Mouse (Mus musculus) kidney, postnatal 0 days (tissue): Measurements from ENCODE around the gene Neurod4. TPM values are rescaled to one million over a fixed set of nuclear protein-coding genes. Genes with fewer than 3 reads are reported as not detected.

Source experiments
- ATAC-seq: fragments of 200-750 bp; cut with Nextera tagmentation; replicated peaks from 2 replicates; pipeline ENCODE4 v1.8.0; 2017; ENCODE audit warnings: low read depth, moderate number of reproducible peaks, moderate TSS enrichment, moderate library complexity; ENCODE audit not compliant: low FRiP score
- DNase-seq: peaks from one replicate; pipeline ENCODE4 v3.0.0-alpha.2; 2016; ENCODE audit warnings: low spot score
- H3K27ac ChIP-seq: fragments of 300-500 bp; sonication (generic); 2 replicates; pipeline ENCODE4 v1.5.1; 2014; ENCODE audit warnings: mild to moderate bottlenecking
- H3K27me3 ChIP-seq: fragments of 300-500 bp; sonication (generic); 2 replicates; pipeline ENCODE4 v1.6.1; 2014; ENCODE audit warnings: low read length, mixed read lengths; ENCODE audit not compliant: insufficient read depth
- H3K36me3 ChIP-seq: fragments of 300-500 bp; sonication (generic); 2 replicates; pipeline ENCODE4 v1.6.1; 2014; ENCODE audit warnings: low read length, mixed read lengths; ENCODE audit not compliant: insufficient read depth
- H3K4me1 ChIP-seq: fragments of 300-500 bp; sonication (generic); replicated peaks from 2 replicates; pipeline ENCODE4 v1.6.1; 2014; ENCODE audit warnings: antibody characterized with exemption, low read length, mixed read lengths; ENCODE audit not compliant: insufficient read depth
- H3K4me2 ChIP-seq: fragments of 300-500 bp; sonication (generic); 2 replicates; pipeline ENCODE4 v1.6.1; 2014; ENCODE audit warnings: mild to moderate bottlenecking, low read length, moderate library complexity, mixed read lengths
- H3K4me3 ChIP-seq: fragments of 300-500 bp; sonication (generic); replicated peaks from 2 replicates; pipeline ENCODE4 v1.5.1; 2014; ENCODE audit warnings: low read depth, low read length
- H3K9ac ChIP-seq: fragments of 300-500 bp; sonication (generic); 2 replicates; pipeline ENCODE4 v1.6.1; 2014; ENCODE audit warnings: low read depth, low read length
- H3K9me3 ChIP-seq: fragments of 300-500 bp; sonication (generic); replicated peaks from 2 replicates; pipeline ENCODE4 v1.6.1; 2016; ENCODE audit warnings: low read length, inconsistent platforms, mixed read lengths
- CTCF ChIP-seq: IDR thresholded peaks from 2 replicates; pipeline ENCODE4 v1.5.1; 2016; ENCODE audit warnings: antibody characterized with exemption, low read depth, mild to moderate bottlenecking, moderate library complexity
- WGBS: fragments of 180-500 bp; shearing (Covaris S2); extraction: QIAGEN DNeasy Blood & Tissue Kit; methylation state at CpG from one replicate; pipeline ENCODE4 v1.1.7; 2014; 5-methylcytosine and 5-hydroxymethylcytosine counted together
- polyA plus RNA-seq: library from polyadenylated mRNA; unstranded; fragments of >200 nt; fragmentation: Nextera tagmentation; extraction: Ambion mirVana; gene quantifications from 2 replicates; pipeline ENCODE4 v1.2.1, GENCODE M21; 2015

Gene Neurod4
- polyA plus RNA-seq, 1 experiment from 2014 or later: not detected

- Histone ChIP-seq H3K27ac (no peak overlapping the region), H3K9ac (no peak overlapping the region), H3K4me1 (no peaks in the 10 kb centered on the region), H3K4me2 (no peak overlapping the region), H3K9me3 (no peaks in the 10 kb centered on the region), H3K36me3 (no peaks in the 10 kb centered on the region), H3K27me3 (no peaks in the 10 kb centered on the region), H3K4me3 (no peak overlapping the region)
- ATAC-seq (no peak), DNase-seq (no peak)
- TF ChIP-seq CTCF: no peak
- WGBS: 49% methylated on average over 3 of the region's 3 CpGs
Observed at GRCm38 (mm10) chr10:130288007-130288406, 8.0 kb upstream of the Neurod4 start.

DNA sequence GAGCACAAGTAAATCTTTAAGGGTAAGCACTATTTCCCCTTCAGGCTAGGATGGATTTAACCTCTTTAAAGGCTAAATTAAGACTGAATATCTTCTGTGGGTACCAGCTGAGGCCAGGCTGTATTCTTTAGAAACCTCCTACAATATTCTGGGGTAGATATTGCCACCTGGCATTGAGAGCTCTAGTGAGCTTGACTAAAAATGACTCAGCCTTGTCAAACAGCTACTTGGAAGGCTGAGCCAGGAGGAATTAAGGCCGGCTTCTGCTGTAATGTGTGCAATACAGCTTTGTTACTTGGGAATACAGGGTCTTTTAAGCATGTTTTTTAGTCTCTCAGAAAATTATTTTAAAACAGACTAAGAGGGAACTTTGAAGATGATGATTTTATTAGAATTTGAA, 7.2 kb upstream of the Neurod4 start:
- WGBS: 69% methylated on average over 1 of the region's 1 CpGs
- DNase-seq: no peak
- ATAC-seq: no peak
- Histone ChIP-seq H3K27ac (no peak overlapping the region), H3K4me1 (no peaks in the 10 kb centered on the region), H3K36me3 (no peaks in the 10 kb centered on the region), H3K27me3 (no peaks in the 10 kb centered on the region), H3K4me2 (no peak overlapping the region), H3K9me3 (no peaks in the 10 kb centered on the region), H3K4me3 (no peak overlapping the region), H3K9ac (no peak overlapping the region)
- no peak for TF ChIP-seq CTCF

GRCm38 (mm10) chr10:130281982-130282449, 2.0 kb upstream of the Neurod4 start:
- ATAC-seq: no peak

DNA sequence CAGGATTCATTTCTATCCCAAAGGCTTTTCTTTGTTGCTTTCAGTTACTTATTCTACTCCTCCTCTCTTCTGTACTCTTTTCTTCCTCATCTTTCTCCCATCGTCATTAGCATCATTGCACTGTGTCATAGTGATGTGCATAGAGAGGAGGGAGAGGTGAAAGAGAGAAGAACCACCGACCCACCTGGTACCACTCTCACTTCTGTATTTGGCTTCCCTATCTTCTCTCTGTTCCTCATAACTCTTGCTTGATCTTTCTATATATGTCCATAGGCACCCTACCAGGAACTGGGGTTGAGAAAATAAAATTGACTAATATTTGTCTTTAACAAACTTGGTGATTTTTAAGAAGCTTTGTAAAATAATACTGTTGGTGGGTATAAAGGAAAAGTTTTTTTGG, 3.5 kb downstream of the Neurod4 start:
- no peak for TF ChIP-seq CTCF
- H3K4me2 ChIP-seq: no peak overlapping the region
- WGBS: 53% methylated on average over 2 of the region's 2 CpGs
- no peak overlapping the region for H3K4me3 ChIP-seq
- ATAC-seq (no peak), DNase-seq (no peak)
- no peaks in the 10 kb centered on the region for H3K9me3 ChIP-seq
- H3K9ac ChIP-seq: no peak overlapping the region
- H3K27ac ChIP-seq: no peak overlapping the region
- H3K27me3 ChIP-seq: no peaks in the 10 kb centered on the region
- no peaks in the 10 kb centered on the region for H3K4me1 ChIP-seq
- no peaks in the 10 kb centered on the region for H3K36me3 ChIP-seq

More at GRCm38 (mm10) chr10:130281982-130282449, 2.0 kb upstream of the Neurod4 start:
- no peak overlapping the region for H3K4me3 ChIP-seq
- no peak for TF ChIP-seq CTCF
- H3K36me3 ChIP-seq: no peaks in the 10 kb centered on the region
- no peaks in the 10 kb centered on the region for H3K4me1 ChIP-seq
- 0% methylated on average over 1 of the region's 1 CpGs for WGBS
- H3K4me2 ChIP-seq: no peak overlapping the region
- H3K9me3 ChIP-seq: no peaks in the 10 kb centered on the region
- DNase-seq: no peak
- H3K27ac ChIP-seq: no peak overlapping the region
- H3K9ac ChIP-seq: no peak overlapping the region
- H3K27me3 ChIP-seq: no peaks in the 10 kb centered on the region

GRCm38 (mm10) chr10:130275759-130276158, 4.3 kb downstream of the Neurod4 start:
- WGBS: 60% methylated on average over 2 of the region's 2 CpGs
- H3K9me3 ChIP-seq: no peaks in the 10 kb centered on the region
- DNase-seq (no peak), ATAC-seq (no peak)
- no peak overlapping the region for H3K4me3 ChIP-seq
- no peaks in the 10 kb centered on the region for H3K27me3 ChIP-seq
- no peak overlapping the region for H3K9ac ChIP-seq
- H3K27ac ChIP-seq: no peak overlapping the region
- TF ChIP-seq CTCF: no peak
- H3K4me2 ChIP-seq: no peak overlapping the region
- H3K4me1 ChIP-seq: no peaks in the 10 kb centered on the region
- H3K36me3 ChIP-seq: no peaks in the 10 kb centered on the region

- no peaks in the 10 kb centered on the region for H3K9me3 ChIP-seq
- H3K4me3 ChIP-seq: no peak overlapping the region
- H3K4me1 ChIP-seq: no peaks in the 10 kb centered on the region
- WGBS: 55% methylated on average over 4 of the region's 4 CpGs
- TF ChIP-seq CTCF: no peak
- H3K36me3 ChIP-seq: no peaks in the 10 kb centered on the region
- no peak overlapping the region for H3K4me2 ChIP-seq
- ATAC-seq (no peak), DNase-seq (no peak)
- no peaks in the 10 kb centered on the region for H3K27me3 ChIP-seq
- no peak overlapping the region for H3K9ac ChIP-seq
- no peak overlapping the region for H3K27ac ChIP-seq
Observed at GRCm38 (mm10) chr10:130263203-130263602, 16.8 kb downstream of the Neurod4 start.

DNA sequence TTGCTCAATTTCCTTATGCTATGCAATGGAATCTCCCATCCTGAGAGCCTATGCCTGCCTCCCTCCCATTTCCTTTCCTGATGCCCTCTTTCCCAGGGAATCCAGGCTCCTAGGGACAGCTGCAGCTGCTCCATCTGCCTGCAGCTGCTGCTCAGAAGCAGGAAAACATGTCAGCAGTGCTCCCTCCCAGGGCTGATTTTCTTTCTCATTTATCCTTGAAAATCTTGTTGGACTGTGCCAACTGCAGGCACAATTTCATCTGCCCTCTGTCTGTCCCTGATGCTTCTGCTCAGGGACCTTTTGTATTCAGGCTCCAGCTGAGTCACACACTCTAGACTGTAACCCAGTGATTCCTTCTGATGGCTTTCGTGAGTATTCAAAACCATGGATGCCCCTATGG, 20.6 kb downstream of the Neurod4 start:
- no peak overlapping the region for H3K9ac ChIP-seq
- no peak overlapping the region for H3K27ac ChIP-seq
- no peak overlapping the region for H3K4me2 ChIP-seq
- no peak overlapping the region for H3K4me3 ChIP-seq
- WGBS: 68% methylated on average over 1 of the region's 1 CpGs
- ATAC-seq (no peak), DNase-seq (no peak)
- H3K4me1 ChIP-seq: no peaks in the 10 kb centered on the region
- no peak for TF ChIP-seq CTCF
- no peaks in the 10 kb centered on the region for H3K27me3 ChIP-seq
- no peaks in the 10 kb centered on the region for H3K9me3 ChIP-seq
- no peaks in the 10 kb centered on the region for H3K36me3 ChIP-seq
